Mouse (Mus musculus) cerebellum, adult 18-20 months (tissue): ENCODE data around the gene H2-DMb2.

Experiments
- DNase-seq, 2 experiments: peaks; one replicate each; pipeline ENCODE4 v3.0.0; 2021

The H2-DMb2 gene

GRCm38 (mm10) chr17:34143033-34143432 is at the start of gene H2-DMb2:
Gene H2-DMb2 (plus strand): TSS chr17:34143307.
- no peak for DNase-seq

GRCm38 (mm10) chr17:34094283-34095035 is 48.6 kb upstream of the H2-DMb2 start:
- DNase-seq, result no peak

- DNase-seq, result no peak
Measured at GRCm38 (mm10) chr17:34096497-34097010, 46.6 kb upstream of the H2-DMb2 start.

- no peak for DNase-seq
Measured at GRCm38 (mm10) chr17:34097272-34097671, 45.8 kb upstream of the H2-DMb2 start.

- DNase-seq, result no peak
Measured at GRCm38 (mm10) chr17:34098709-34099479, 44.2 kb upstream of the H2-DMb2 start.

- DNase-seq, result no peak
Measured at GRCm38 (mm10) chr17:34099531-34099930, 43.6 kb upstream of the H2-DMb2 start.

- no peak for DNase-seq
Measured at GRCm38 (mm10) chr17:34101185-34101584, 41.9 kb upstream of the H2-DMb2 start.

- peak; percentile 88 to 92 for DNase-seq
Measured at GRCm38 (mm10) chr17:34101604-34102032, 41.5 kb upstream of the H2-DMb2 start.

- no peak for DNase-seq
Measured at GRCm38 (mm10) chr17:34102831-34103230, 40.3 kb upstream of the H2-DMb2 start.

GRCm38 (mm10) chr17:34104804-34105203 is 38.3 kb upstream of the H2-DMb2 start:
- no peak for DNase-seq

GRCm38 (mm10) chr17:34106555-34106954 is 36.6 kb upstream of the H2-DMb2 start:
- DNase-seq, result no peak

GRCm38 (mm10) chr17:34107109-34107867 is 35.8 kb upstream of the H2-DMb2 start:
- DNase-seq, result no peak

- no peak for DNase-seq
Measured at GRCm38 (mm10) chr17:34108460-34108859, 34.6 kb upstream of the H2-DMb2 start.

- DNase-seq, result no peak
Measured at GRCm38 (mm10) chr17:34109038-34109805, 33.9 kb upstream of the H2-DMb2 start.

- no peak for DNase-seq
Measured at GRCm38 (mm10) chr17:34109806-34110195, 33.3 kb upstream of the H2-DMb2 start.

GRCm38 (mm10) chr17:34110309-34110708 is 32.8 kb upstream of the H2-DMb2 start:
- DNase-seq, result no peak

GRCm38 (mm10) chr17:34114114-34114513 is 29.0 kb upstream of the H2-DMb2 start:
- no peak for DNase-seq

- peak in 1 of 2 experiments; percentile 29 for DNase-seq
Measured at GRCm38 (mm10) chr17:34116736-34117370, 26.3 kb upstream of the H2-DMb2 start.

- DNase-seq, result no peak
Measured at GRCm38 (mm10) chr17:34117421-34118112, 25.5 kb upstream of the H2-DMb2 start.

- DNase-seq, result peak; percentile 43 to 58
Measured at GRCm38 (mm10) chr17:34118113-34118872, 24.8 kb upstream of the H2-DMb2 start.
